Mouse (Mus musculus) olfactory bulb, adult 2 months (tissue): ENCODE measurements around the gene Copa. TPM values are rescaled to one million over a fixed set of nuclear protein-coding genes. Genes with fewer than 3 reads are reported as not detected.

Experiments used
- H3K27ac ChIP-seq: fragments of 200-500 bp; 2 replicates; pipeline ENCODE4 v1.5.1; 2012; ENCODE audit warnings: low read depth, low read length; ENCODE audit not compliant: insufficient read depth
- H3K4me1 ChIP-seq: fragments of 200-500 bp; 2 replicates; pipeline ENCODE4 v1.6.1; 2012; ENCODE audit warnings: low read length; ENCODE audit not compliant: control insufficient read depth, insufficient read depth
- H3K4me3 ChIP-seq: fragments of 200-500 bp; 2 replicates; pipeline ENCODE4 v1.5.1; 2012; ENCODE audit warnings: mild to moderate bottlenecking, low read depth, low read length, moderate library complexity; ENCODE audit not compliant: insufficient read depth
- CTCF ChIP-seq: fragments of 200-500 bp; IDR thresholded peaks from 2 replicates; pipeline ENCODE4 v1.5.1; 2012; ENCODE audit warnings: low read depth, mild to moderate bottlenecking, low read length, moderate library complexity; ENCODE audit not compliant: insufficient read depth
- POLR2A ChIP-seq: fragments of 200-500 bp; IDR thresholded peaks from 2 replicates; pipeline ENCODE4 v1.6.1; 2012; ENCODE audit warnings: mild to moderate bottlenecking, low read depth, low read length, moderate library complexity; ENCODE audit not compliant: insufficient read depth
- WGBS: fragments of 180-500 bp; shearing (Covaris S2); methylation state at CpG from one replicate; pipeline ENCODE4 v1.1.7; 2018; 5-methylcytosine and 5-hydroxymethylcytosine counted together
- polyA plus RNA-seq: library from polyadenylated mRNA; stranded (reverse); fragments of >200 nt; gene quantifications from 2 replicates; pipeline ENCODE4 v1.2.4, GENCODE M21; 2012; ENCODE audit warnings: low replicate concordance; ENCODE audit not compliant: missing spikeins, insufficient read depth, insufficient read length

The Copa gene
- polyA plus RNA-seq, 1 experiment = 120 TPM

- Histone ChIP-seq H3K4me3 (no peak within 1 kb of the TSS), H3K27ac (no peak within 1 kb of the TSS), H3K4me1 (peaks cover 7% of the 10 kb centered on the region)
- 30% methylated on average over 2 of the region's 2 CpGs for WGBS
- TF ChIP-seq POLR2A = no peak
These were observed 24.8 kb upstream of the Copa start, which contains the start of gene Nhlh1 for GRCm38 (mm10) chr1:172057491-172057921. TSS of gene Nhlh1 (minus strand) at chr1:172057573.

- WGBS = 65% methylated on average over 6 of the region's 6 CpGs
- H3K27ac ChIP-seq = no peak overlapping the region
- no peak overlapping the region for H3K4me3 ChIP-seq
- H3K4me1 ChIP-seq = peaks cover 7% of the 10 kb centered on the region
- no peak for TF ChIP-seq POLR2A
These were observed 24.0 kb upstream of the Copa start for GRCm38 (mm10) chr1:172058321-172058720.

- TF ChIP-seq CTCF (no peak), POLR2A (no peak)
- H3K4me3 ChIP-seq = no peak overlapping the region
- no peak overlapping the region for H3K27ac ChIP-seq
- WGBS = 76% methylated on average over 7 of the region's 7 CpGs
- H3K4me1 ChIP-seq = peaks cover 4% of the 10 kb centered on the region
These were observed 23.5 kb upstream of the Copa start for GRCm38 (mm10) chr1:172058874-172059273.

GRCm38 (mm10) chr1:172060659-172061058, 21.7 kb upstream of the Copa start:
- TF ChIP-seq POLR2A (no peak), CTCF (no peak)
- WGBS = 68% methylated on average over 4 of the region's 4 CpGs
- no peak overlapping the region for H3K27ac ChIP-seq
- no peaks in the 10 kb centered on the region; the same call in 1 of the 2 replicates for H3K4me1 ChIP-seq
- no peak overlapping the region for H3K4me3 ChIP-seq

- H3K27ac ChIP-seq = no peak overlapping the region
- 61% methylated on average over 8 of the region's 8 CpGs for WGBS
- no peak overlapping the region for H3K4me3 ChIP-seq
- TF ChIP-seq CTCF = no peak
- TF ChIP-seq POLR2A = no peak
- no peaks in the 10 kb centered on the region; the same call in 1 of the 2 replicates for H3K4me1 ChIP-seq
These were observed 21.1 kb upstream of the Copa start for GRCm38 (mm10) chr1:172061217-172061616.

GRCm38 (mm10) chr1:172062101-172062500, 20.2 kb upstream of the Copa start:
- H3K4me1 ChIP-seq = no peaks in the 10 kb centered on the region; the same call in 1 of the 2 replicates
- 89% methylated on average over 2 of the region's 2 CpGs for WGBS
- no peak overlapping the region for H3K27ac ChIP-seq
- H3K4me3 ChIP-seq = no peak overlapping the region
- TF ChIP-seq POLR2A (no peak), CTCF (no peak)

- TF ChIP-seq POLR2A = no peak
- no peak for TF ChIP-seq CTCF
- WGBS = 65% methylated on average over 4 of the region's 4 CpGs
- Histone ChIP-seq H3K27ac (no peak overlapping the region), H3K4me3 (no peak overlapping the region), H3K4me1 (no peaks in the 10 kb centered on the region; the same call in 1 of the 2 replicates)
These were observed 18.9 kb upstream of the Copa start for GRCm38 (mm10) chr1:172063291-172064023.

- no peaks in the 10 kb centered on the region for H3K4me1 ChIP-seq
- H3K4me3 ChIP-seq = no peak overlapping the region
- no peak overlapping the region for H3K27ac ChIP-seq
- 60% methylated on average over 13 of the region's 13 CpGs for WGBS
- TF ChIP-seq POLR2A (no peak), CTCF (no peak)
These were observed 17.7 kb upstream of the Copa start for GRCm38 (mm10) chr1:172064613-172065141.

- no peaks in the 10 kb centered on the region for H3K4me1 ChIP-seq
- 87% methylated on average over 6 of the region's 6 CpGs for WGBS
- H3K4me3 ChIP-seq = no peak overlapping the region
- no peak overlapping the region for H3K27ac ChIP-seq
- TF ChIP-seq POLR2A (no peak), CTCF (no peak)
These were observed 12.1 kb upstream of the Copa start for GRCm38 (mm10) chr1:172070227-172070626.

GRCm38 (mm10) chr1:172071556-172071955, 10.8 kb upstream of the Copa start:
- 86% methylated on average over 4 of the region's 4 CpGs for WGBS
- TF ChIP-seq POLR2A = no peak
- Histone ChIP-seq H3K4me3 (no peak overlapping the region), H3K27ac (no peak overlapping the region), H3K4me1 (no peaks in the 10 kb centered on the region)
